Mouse (Mus musculus) CD8-positive naive resting alpha-beta T cell, adult 2 months (primary cell): ENCODE data around the gene Itm2b.

ENCODE experiments used
- DNase-seq, 2 experiments: peaks; one replicate each; pipeline ENCODE4 v3.0.0; 2022; ENCODE audit warnings: low read depth in 2 of 2, low spot score in 2 of 2

Gene Itm2b

GRCm38 (mm10) chr14:73395750-73396149, 10.7 kb upstream of the Itm2b start:
- DNase-seq, result no peak

- DNase-seq, result no peak
These were observed 9.3 kb upstream of the Itm2b start for GRCm38 (mm10) chr14:73394263-73395006.

GRCm38 (mm10) chr14:73391457-73391856, 6.4 kb upstream of the Itm2b start:
- peak in 1 of 2 experiments; percentile 7 for DNase-seq

- DNase-seq, result no peak
These were observed 5.1 kb upstream of the Itm2b start for GRCm38 (mm10) chr14:73390196-73390595.

- DNase-seq, result peak; percentile 49 to 59
These were observed 4.0 kb upstream of the Itm2b start for GRCm38 (mm10) chr14:73389059-73389458.

GRCm38 (mm10) chr14:73388546-73388945, 3.5 kb upstream of the Itm2b start:
- DNase-seq, result peak; percentile 21 to 23

GRCm38 (mm10) chr14:73386493-73386892, 1.4 kb upstream of the Itm2b start:
- no peak for DNase-seq

GRCm38 (mm10) chr14:73385720-73386374, 758 bp upstream of the Itm2b start:
- no peak for DNase-seq

- peak; percentile 48 to 54 for DNase-seq
These were observed 560 bp downstream of the Itm2b start for GRCm38 (mm10) chr14:73384546-73384912.

GRCm38 (mm10) chr14:73383746-73384145, 1.3 kb downstream of the Itm2b start:
- no peak for DNase-seq

GRCm38 (mm10) chr14:73382699-73383098, 2.4 kb downstream of the Itm2b start:
- DNase-seq, result no peak

- DNase-seq, result no peak
These were observed 3.5 kb downstream of the Itm2b start for GRCm38 (mm10) chr14:73381559-73381958.

GRCm38 (mm10) chr14:73377804-73378203, 7.3 kb downstream of the Itm2b start:
- DNase-seq, result no peak

GRCm38 (mm10) chr14:73376920-73377319, 8.2 kb downstream of the Itm2b start:
- no peak for DNase-seq

GRCm38 (mm10) chr14:73375903-73376302, 9.2 kb downstream of the Itm2b start:
- DNase-seq, result no peak

- DNase-seq, result no peak
These were observed 9.6 kb downstream of the Itm2b start for GRCm38 (mm10) chr14:73375445-73375844.

GRCm38 (mm10) chr14:73374315-73374890, 10.7 kb downstream of the Itm2b start:
- DNase-seq, result no peak

- DNase-seq, result no peak
These were observed 11.5 kb downstream of the Itm2b start for GRCm38 (mm10) chr14:73373606-73374005.

- no peak for DNase-seq
These were observed 12.1 kb downstream of the Itm2b start for GRCm38 (mm10) chr14:73372990-73373389.

GRCm38 (mm10) chr14:73371577-73371976, 13.5 kb downstream of the Itm2b start:
- no peak for DNase-seq

GRCm38 (mm10) chr14:73370695-73371372, 14.3 kb downstream of the Itm2b start:
- no peak for DNase-seq
